Mouse (Mus musculus): Measurements from ENCODE around the gene Bcap31.

Bcap31 gene

DNA sequence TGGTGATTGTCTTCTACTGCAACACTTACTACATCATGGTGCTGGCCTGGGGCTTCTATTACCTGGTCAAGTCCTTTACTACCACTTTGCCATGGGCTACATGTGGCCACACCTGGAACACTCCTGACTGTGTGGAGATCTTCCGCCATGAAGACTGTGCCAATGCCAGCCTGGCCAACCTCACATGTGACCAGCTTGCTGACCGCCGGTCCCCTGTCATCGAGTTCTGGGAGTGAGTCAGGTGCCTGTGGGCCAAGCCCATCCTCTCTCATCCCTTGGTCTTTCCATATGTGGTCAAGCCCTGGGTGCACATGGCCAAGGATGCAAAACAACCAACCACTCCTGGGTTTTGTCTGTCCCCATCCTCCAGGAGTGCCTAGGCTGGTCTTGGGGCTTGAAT is 39.3 kb downstream of the Bcap31 start:
- DNase-seq (ENCODE audit: low spot score): no peak

DNA sequence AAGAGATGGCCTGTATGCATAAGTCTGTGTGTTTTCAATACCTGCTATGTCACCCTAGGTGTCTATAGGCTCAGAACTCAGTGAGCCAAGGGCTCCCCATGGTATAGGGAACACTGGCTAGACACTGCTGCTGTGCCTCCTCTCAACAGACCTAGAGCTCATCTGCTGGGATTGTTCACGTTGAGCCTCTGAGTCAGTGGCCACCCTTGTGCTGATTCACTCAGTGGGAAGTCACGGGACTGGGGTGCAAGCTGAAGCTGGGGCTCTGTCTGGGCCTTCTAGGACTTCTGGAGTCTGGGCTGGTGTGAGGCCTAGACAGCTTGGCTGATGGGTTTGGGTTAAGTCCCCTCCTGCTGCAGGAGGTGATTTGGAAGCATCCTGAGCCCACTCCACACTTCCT is 40.7 kb downstream of the Bcap31 start:
- DNase-seq (ENCODE audit: low spot score): no peak

DNA sequence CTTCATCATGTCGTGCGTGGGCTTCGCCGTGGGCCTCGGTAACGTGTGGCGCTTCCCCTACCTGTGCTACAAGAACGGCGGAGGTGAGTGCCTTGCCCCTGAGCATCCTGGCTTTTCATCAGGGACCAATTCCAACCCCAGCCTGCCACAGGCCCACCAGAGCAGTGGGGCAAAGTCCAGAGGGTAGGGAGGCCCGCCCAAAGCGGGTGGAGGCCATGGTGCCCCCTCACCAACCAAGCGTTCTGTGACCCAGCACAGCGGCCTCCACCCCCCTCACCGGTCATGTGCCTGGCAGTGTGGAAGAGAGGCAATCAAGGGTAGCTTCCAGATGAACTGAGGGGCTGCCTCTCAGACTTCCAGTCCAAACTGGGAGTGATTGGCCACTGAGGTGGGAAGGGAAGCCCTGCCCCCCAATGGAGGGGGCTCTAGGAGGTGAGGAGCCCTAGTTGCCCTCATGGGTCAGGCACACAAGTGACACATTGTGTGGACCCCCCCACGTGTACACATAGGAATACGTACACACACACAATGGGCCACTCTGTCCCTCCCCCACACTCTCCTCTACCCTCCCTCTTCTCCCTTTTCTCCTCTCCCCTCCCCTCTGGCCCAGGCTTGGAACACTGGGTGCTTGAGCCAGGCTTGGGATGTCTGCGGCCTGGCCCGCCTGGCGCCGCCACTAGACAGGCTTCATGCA is 41.9 kb downstream of the Bcap31 start:
- peak; percentile 7 for DNase-seq (ENCODE audit: low spot score)

DNA sequence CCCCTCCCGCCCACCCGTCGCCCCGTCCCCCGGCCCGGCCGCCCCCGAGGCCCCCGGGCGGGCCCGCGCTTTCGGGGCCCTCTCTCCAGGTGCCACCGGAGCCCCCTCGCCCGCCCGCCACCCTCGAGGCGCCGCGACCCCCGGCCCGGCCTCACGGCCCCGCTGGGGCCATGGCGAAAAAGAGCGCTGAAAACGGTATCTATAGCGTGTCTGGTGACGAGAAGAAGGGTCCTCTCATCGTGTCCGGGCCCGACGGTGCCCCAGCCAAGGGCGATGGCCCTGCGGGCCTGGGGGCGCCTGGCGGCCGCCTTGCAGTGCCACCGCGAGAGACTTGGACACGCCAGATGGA is 42.4 kb downstream of the Bcap31 start:
- no peak for DNase-seq (ENCODE audit: low spot score)

DNA sequence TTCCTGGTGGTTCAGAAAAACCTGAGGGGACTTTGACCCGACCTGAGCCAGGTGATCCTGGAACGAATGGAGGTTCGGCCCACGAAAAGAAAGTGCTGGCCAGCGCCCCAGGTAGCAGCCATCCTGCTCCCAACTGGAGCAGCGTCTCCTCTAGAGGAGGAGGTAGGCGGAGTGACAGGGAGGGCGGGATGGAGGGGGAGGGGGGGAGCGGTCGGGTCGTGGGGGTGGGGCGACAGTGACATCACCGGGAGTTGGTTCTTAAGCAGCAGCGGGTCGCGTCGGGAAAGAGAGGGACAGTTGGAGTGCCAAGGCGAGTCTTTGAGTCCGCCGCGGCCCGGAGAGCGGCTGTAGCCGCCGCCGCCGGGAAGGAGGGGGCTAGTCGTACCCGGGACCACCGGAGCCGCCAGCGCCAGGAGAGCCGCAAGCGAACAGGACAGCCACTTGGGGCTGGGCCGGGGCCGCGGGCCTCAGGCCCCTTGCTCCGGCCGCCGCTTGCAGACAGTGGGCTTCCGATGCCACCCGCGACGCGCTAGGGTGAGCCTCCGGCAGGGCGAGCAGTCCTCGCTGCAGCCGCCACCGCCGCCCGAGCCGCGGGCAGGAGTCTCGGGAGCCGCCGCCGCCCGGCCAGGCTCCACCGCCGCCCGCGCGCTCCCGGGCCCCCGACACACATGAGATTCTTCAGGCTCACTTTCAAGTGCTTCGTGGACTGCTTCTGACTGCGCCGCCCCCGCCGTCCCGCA is 42.9 kb downstream of the Bcap31 start, which contains the start of gene Slc6a8:
TSS of gene Slc6a8 (plus strand) at position 272 of the 740 bp plus-strand sequence.
- peak; percentile 81 for DNase-seq (ENCODE audit: low spot score)

DNA sequence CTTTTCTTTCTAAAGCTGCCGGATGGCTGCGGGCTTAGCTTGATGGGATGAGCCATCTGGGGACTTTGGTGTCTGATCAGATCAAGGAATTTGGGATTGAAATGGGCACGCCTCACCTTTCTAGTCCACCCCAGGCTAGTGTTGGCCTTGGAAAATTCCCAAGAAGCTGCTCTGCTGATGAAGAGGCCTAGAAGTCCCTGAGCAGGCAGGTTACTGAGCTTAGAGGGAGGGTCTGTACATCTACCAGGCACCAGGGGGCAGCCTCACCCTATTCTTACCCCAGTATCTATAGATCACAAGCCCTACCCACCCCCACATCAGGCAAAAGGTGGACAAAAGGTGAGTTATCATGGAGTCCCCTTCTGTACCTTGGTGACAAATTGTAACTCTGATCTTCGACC is 43.9 kb downstream of the Bcap31 start:
- peak; percentile 72 for DNase-seq (ENCODE audit: low spot score)

DNA sequence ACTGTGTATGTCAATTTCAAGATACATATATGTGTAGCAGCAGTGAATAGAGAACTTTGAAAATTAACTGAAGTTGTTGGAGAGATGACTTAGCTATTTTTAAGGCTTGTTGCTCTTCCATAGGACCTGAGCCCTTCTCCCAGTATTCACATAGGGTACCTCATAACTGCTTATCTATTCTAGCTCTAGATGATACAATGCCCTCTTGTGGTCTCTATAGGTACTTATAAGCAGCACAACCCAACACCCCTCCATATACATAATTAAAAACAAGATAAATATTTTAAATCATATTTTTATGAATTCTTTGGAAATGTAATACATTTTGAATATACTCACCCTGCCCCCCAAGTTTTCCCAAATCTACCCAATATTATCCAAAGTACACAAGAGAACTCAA is 52.8 kb downstream of the Bcap31 start:
- DNase-seq (ENCODE audit: low spot score): no peak

DNA sequence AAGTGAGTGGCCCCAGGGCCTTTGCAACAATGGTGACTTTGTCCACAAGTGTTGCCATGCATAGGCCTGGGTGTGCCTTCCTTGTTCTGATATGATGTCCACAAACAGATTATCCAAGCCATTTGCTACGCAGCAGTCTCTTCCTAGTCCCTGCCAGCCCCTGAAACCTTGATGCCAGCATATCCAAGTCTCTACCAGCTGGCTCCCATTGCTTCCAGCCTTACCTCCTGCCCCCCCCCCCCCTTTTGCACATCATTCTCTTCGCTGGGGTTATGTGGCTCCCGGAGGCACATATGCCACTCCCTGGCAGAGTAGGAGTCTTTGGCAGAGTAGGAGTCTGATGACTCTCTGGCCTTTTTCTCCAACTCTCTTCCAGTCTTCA is 55.7 kb downstream of the Bcap31 start:
- DNase-seq (ENCODE audit: low spot score): no peak

DNA sequence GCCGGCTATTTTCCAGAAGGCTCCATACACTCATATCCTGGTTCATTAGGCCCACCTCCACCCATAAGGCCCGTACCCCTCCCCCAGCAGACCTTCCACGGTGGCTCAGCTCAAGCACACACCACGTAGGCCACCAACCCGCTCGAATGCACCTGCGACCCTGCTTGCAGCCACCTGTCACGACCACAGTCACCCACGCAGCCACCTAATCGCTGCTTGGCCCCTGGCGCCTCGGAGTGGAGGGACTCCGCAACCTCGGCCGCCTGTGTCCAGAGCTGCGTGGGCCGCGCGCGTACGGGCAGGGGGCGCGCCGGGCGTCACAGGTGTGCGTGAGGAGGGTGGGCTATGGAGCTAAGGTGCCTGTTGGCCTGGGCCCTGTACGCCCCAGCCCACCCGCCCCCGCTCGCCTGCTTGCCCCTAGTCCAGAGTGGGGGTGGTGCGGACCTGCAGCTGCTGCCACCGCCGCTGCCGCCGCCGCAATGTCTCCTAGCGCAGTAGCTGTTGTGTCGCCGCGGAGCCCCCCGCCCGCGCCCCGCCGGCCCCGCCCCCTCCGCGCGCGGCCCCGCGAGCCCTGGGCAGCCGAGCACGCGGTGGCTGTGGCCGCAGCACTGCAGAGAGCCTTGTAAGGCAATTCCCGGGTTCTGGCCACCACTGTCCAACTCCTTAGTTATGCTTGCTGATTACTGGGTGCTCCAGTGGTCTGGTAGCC is 56.2 kb downstream of the Bcap31 start, which contains the start of gene Pnck:
TSS of gene Pnck (minus strand) at position 543 of the 709 bp plus-strand sequence.
- DNase-seq (ENCODE audit: low spot score): peak; percentile 8

DNA sequence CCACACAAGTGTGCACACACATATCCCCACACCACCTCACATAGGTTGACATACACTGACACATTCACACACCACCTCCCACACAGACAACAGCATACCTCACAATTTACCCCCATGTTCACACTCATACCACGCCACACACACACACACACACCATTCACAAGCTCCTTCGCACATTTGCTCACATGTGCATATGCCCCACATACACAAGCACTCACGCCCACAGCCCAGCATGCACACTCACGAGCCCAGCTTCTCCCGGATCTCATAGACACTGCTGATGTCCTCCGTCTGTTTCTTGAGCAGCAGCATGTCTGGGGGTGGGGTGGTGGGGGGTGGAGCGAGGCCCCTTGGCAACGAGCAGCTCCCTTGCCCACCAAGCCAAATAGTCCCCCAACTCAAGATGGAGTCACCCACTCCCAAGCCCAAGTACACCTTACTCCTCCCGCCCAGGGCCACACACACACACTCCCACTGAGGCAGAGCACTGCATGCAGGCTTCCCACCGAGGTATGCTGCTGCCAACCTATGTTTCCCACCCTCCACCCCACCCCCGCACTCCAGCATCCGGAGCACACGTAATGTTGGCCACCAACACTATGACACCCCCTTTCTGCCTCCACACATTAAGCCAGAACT is 56.9 kb downstream of the Bcap31 start:
- no peak for DNase-seq (ENCODE audit: low spot score)

DNA sequence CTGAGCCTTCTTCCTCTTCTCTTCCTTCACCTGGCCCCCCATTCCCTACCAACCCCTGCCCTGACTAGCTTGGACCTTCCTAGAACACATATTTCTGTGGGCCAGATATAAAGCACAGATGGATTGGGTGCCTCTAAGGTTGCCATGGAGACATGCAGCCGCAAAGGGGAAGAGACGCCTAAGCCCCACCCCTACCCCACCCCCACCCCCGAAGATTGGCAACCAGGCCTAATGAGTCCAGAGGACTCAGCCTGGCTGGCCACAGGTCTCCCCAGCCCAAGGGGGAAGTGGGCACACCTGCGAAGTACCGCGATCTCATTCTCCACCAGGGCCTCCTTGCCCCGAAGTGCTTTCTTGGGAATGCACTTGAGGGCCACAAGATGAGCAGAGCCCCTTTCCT is 57.6 kb downstream of the Bcap31 start:
- no peak for DNase-seq (ENCODE audit: low spot score)

DNA sequence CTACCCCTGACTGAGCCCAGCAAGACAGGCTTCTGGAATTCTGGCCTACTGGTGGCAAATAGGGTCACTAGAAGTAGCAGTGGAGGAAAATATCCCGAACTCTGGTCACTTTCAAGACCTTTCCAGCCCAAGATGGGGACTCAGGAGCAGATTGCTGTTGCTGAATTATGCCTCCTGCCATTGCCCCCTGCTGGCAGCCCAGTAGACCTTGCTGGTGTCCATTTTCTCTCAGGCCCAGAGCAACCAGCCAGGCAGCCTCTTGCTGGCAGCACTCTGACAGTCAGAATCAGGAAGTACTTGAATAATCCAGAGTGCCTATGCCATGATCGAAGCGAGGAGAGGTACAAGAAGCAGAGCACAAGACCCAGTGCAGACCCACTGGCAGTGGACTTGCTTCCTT is 60.4 kb downstream of the Bcap31 start:
- peak; percentile 11 for DNase-seq (ENCODE audit: low spot score)

DNA sequence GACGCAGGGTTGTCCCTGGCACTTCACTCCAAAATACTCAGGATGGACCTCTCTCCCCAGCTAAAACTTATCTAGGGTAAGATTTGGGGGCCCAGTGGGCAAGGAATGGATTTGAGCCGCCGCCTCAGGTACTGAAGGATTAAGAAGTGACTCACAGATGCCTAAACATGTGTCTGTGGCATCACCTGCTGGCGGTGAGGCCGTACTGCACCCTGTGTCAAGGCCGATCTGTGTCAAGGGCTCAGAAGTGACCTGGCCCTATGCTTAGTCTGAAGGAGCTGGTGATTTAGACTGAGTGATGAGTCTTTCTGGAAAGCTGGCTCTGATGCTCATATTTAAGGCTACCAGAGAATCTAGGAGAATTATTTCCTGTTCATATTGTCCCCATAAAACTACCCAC is 61.8 kb downstream of the Bcap31 start:
- DNase-seq (ENCODE audit: low spot score): peak; percentile 76

DNA sequence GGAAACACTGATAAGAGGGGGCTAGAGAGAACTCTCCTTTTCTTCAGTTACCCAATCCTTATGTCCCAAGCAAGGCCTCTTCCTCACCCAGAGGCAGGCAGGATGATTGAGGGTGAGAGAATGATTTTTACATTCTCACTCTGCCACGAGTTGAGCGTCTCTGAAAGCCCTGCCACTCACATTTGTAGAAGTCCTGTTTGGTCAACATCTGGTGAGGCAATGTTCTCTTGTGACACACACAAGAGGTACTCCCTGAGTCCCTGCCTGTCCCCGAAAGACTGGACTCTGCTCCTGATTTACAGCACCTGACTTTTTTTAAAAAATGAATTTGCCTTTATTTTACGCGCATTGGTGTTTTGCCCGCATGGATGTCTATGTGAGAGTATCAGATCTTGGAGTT is 62.6 kb downstream of the Bcap31 start:
- DNase-seq (ENCODE audit: low spot score): peak; percentile 39

DNA sequence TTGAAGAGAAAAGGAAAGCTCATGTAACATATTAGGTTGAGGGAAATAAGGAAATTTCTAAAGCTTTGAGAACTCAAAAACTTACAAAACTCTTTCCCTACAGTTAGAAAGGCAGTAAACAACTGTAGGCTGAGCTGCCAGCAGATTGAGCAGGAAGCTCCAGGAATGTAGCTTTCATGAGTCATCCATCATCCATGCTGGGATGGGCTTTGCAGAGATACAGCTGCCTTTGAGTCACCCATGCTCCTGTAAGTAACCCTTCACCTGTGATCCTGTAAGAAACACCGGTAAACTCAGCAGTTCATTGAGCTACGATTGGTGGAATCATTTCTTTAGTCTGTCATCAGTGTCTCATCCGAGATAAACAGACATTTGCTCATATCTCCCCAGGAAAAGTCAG is 65.1 kb downstream of the Bcap31 start:
- no peak for DNase-seq (ENCODE audit: low spot score)

DNA sequence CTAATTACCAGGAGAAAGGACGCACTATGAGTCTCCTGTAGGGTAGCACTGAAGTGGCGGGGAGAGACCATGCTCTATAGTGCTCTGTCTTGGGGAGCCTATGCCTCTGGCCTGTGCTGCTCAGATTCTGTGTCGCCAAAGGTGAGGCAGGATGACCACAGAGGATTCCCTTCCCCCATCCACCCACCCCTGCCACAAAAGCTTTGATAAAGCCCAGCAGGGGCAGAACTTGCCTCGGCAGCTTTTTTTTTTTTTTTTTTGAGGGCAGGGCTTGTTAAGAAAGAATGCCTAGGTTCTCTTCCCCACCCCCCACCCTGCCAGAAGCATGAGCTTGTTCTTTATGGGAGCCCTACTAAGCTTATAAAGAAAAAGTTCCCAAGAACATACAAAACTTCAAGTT is 70.9 kb downstream of the Bcap31 start:
- peak; percentile 20 for DNase-seq (ENCODE audit: low spot score)

DNA sequence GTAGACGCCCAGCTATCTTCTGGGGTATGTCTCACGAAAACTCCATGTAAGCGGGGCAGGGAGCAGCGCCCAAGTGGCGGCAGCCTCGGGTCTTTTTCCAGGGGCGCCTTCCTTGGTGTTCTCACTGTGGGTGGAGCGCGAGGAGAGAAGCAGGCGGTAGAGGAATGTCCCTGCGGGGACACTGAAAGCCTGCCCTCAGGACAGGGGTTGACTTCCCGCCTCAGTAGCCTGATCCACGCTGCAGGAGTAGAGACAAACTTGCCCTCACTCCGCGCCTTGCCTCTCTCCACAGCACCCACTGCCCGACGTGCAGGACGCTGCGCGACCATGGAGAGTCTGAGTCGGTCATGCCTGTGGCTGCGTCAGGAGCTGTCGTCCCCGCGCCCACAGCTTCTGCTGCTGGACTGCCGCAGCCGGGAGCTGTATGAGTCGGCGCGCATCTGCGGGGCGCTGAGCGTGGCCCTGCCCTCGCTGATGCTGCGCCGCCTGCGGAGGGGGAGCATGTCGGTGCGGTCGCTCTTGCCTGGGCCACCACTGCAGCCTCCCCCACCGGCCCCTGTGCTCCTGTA is 76.0 kb downstream of the Bcap31 start:
- DNase-seq (ENCODE audit: low spot score): peak; percentile 13

DNA sequence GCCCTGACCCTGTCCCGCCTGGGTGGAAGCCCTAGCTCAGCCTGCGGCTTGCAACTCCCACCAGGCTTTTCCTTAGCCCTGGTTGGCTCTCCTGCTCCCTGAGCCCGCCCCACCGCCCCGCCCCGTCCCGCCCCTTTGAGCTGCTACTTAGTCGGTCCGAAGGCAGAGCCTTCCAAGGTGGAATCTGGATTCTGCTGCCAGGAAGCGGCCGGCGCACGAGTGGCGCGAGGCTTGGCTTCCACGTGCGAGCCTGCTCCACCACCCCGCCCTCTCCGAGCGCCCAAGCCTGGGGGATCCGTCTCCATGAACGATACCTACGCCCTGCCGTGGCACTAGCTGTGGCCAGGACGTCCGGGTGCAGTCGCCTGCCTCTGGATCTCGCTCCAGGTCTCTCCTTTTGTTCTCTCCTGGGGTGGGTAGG is 76.7 kb downstream of the Bcap31 start, which contains the start of gene Dusp9:
TSS of gene Dusp9 (plus strand) at position 165 of the 421 bp plus-strand sequence.
- peak; percentile 89 for DNase-seq (ENCODE audit: low spot score)

DNA sequence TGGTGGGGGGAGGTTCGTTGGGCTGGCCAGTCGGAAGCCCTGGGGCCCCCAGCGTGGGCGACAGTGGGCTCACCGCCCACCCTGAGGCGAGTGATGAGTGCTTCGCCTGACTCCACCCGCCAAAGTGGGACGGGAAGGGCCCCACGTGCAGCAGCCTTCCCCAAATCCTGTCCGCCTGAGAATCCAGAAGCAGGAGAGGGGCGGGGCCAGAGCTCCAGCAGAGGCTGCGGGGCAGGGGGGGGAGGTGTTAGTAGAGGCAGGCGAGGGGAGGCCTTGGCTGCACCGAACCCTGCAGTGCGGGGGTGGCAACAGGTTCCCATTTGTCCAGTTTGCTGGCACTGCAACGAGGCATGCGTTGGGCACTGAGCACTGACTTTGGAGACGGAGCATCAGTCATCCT is 78.6 kb downstream of the Bcap31 start:
- DNase-seq (ENCODE audit: low spot score): peak; percentile 11
